Mouse (Mus musculus): Measurements from ENCODE around the gene Vmn1r201. TPM values are rescaled to one million over a fixed set of nuclear protein-coding genes. Genes with fewer than 3 reads are reported as not detected.

Vmn1r201 gene
- polyA plus RNA-seq (2015; fragmentation: Nextera tagmentation; extraction: Ambion mirVana): not detected in 2 replicates

DNA sequence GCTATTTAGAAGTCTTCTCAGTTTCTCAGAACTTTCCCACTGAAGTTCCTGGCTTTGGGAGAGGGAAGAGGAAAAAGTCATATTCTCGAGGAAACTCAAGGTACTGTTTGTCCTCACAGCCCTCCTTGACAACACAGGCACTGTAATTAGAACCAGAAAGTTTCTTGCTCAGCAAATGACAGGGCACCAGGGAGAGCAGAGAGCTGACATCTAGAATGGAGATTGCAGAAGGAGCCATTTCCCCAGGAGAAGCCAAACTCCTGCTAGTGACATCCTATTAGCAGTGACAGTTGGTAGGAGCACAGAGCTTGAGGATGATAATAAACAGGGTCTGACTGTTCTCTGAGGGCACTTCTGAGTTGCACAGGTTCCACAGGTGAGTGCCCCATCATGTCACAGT, at the start of gene Vmn1r201:
Vmn1r201 (plus strand) TSS at position 301 of the 400 bp plus-strand sequence.
- no peak for ATAC-seq (ENCODE audit: low FRiP score, low read depth)
- no peak within 1 kb of the TSS for H3K4me2 ChIP-seq
- no peaks in the 10 kb centered on the region for H3K27me3 ChIP-seq
- 76% methylated on average over 1 of the region's 1 CpGs for WGBS
- H3K4me3 ChIP-seq: no peak within 1 kb of the TSS
- H3K36me3 ChIP-seq: no peaks in the 10 kb centered on the region
- no peaks in the 10 kb centered on the region for H3K4me1 ChIP-seq (replicated peaks)
- no peak within 1 kb of the TSS for H3K9ac ChIP-seq
- no peaks in the 10 kb centered on the region for H3K9me3 ChIP-seq
- H3K27ac ChIP-seq (replicated peaks): no peak within 1 kb of the TSS

GRCm38 (mm10) chr13:22455145-22455544, 16.6 kb upstream of the Vmn1r201 start:
- Histone ChIP-seq H3K4me3 (no peak overlapping the region), H3K9ac (no peak overlapping the region), H3K9me3 (no peaks in the 10 kb centered on the region), H3K4me1 (replicated peaks) (no peaks in the 10 kb centered on the region), H3K36me3 (no peaks in the 10 kb centered on the region), H3K27ac (replicated peaks) (no peak overlapping the region), H3K4me2 (no peak overlapping the region), H3K27me3 (no peaks in the 10 kb centered on the region)
- ATAC-seq (ENCODE audit: low FRiP score, low read depth): no peak

DNA sequence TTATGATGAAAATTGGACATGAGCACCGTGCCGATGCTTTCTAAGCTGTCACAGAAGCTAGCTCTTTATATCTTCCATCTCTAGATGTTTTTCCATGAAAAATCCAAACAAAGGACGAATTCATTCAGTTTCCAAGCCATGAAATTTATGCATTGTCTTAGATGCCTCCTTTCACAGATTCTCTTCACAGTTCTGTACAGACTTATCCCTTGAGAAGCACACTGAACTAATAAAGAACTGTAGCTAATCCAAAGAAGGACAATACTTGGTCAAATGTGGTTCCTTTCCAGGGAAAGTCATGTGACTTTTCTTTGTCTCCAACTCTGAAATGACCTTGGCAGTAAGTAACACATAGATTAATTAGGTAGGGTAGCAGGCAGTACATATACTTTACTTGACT, 30.7 kb downstream of the Vmn1r201 start:
- ATAC-seq (ENCODE audit: low FRiP score, low read depth): no peak
- Histone ChIP-seq H3K4me1 (replicated peaks) (no peaks in the 10 kb centered on the region), H3K27me3 (no peaks in the 10 kb centered on the region), H3K36me3 (no peaks in the 10 kb centered on the region), H3K9ac (no peak overlapping the region), H3K9me3 (no peaks in the 10 kb centered on the region), H3K4me3 (no peak overlapping the region), H3K4me2 (no peak overlapping the region), H3K27ac (replicated peaks) (no peak overlapping the region)
- WGBS: 44% methylated on average over 3 of the region's 3 CpGs

- no peak for ATAC-seq (ENCODE audit: low FRiP score, low read depth)
- Histone ChIP-seq H3K27ac (replicated peaks) (no peak within 1 kb of the TSS), H3K4me2 (no peak within 1 kb of the TSS), H3K27me3 (no peaks in the 10 kb centered on the region), H3K9me3 (no peaks in the 10 kb centered on the region), H3K36me3 (no peaks in the 10 kb centered on the region), H3K4me3 (no peak within 1 kb of the TSS), H3K4me1 (replicated peaks) (no peaks in the 10 kb centered on the region), H3K9ac (no peak within 1 kb of the TSS)
Observed at GRCm38 (mm10) chr13:22505281-22505680, 33.6 kb downstream of the Vmn1r201 start, which contains the start of gene Vmn1r202. Gene Vmn1r202 (minus strand): TSS chr13:22505381.

DNA sequence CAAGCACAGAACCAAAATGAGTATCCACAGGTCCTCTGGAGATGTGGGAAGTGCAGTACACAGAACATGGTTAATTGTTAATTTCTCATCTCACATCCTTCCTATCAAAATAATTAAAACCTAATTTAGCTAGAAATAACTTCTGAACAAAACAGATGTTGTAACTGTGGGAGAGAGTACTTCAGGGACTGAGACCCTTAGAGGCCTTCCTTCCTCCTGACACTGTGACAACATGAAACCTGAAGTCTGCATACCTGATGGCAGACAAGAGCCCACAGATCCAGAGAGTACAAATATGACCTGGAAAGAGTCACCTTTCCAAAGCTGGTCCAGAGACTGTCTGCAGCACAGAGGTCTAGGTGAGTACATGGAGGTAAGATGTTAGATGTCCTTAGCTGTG, 46.1 kb downstream of the Vmn1r201 start, which contains the start of gene Vmn1r203:
Vmn1r203 (plus strand) TSS at position 301 of the 400 bp plus-strand sequence.
- H3K4me1 ChIP-seq (replicated peaks): no peaks in the 10 kb centered on the region
- no peaks in the 10 kb centered on the region for H3K27me3 ChIP-seq
- H3K36me3 ChIP-seq: no peaks in the 10 kb centered on the region
- H3K9me3 ChIP-seq: no peaks in the 10 kb centered on the region
- no peak for ATAC-seq (ENCODE audit: low FRiP score, low read depth)
- no peak within 1 kb of the TSS for H3K27ac ChIP-seq (replicated peaks)
- H3K9ac ChIP-seq: no peak within 1 kb of the TSS
- H3K4me2 ChIP-seq: no peak within 1 kb of the TSS
- H3K4me3 ChIP-seq: no peak within 1 kb of the TSS

Other genes with a start within 250 kb of the Vmn1r201 start
- gene Vmn1r193, start 248.8 kb upstream of the Vmn1r201 start, polyA plus RNA-seq (2015; fragmentation: Nextera tagmentation; extraction: Ambion mirVana): not detected in 2 replicates
- gene Vmn1r194, start 227.7 kb upstream of the Vmn1r201 start, polyA plus RNA-seq (2015; fragmentation: Nextera tagmentation; extraction: Ambion mirVana): not detected in 2 replicates
- gene Vmn1r195, start 201.4 kb upstream of the Vmn1r201 start, polyA plus RNA-seq (2015; fragmentation: Nextera tagmentation; extraction: Ambion mirVana): not detected in 2 replicates
- not detected in 2 replicates for gene Vmn1r196, start 182.0 kb upstream of the Vmn1r201 start, polyA plus RNA-seq (2015; fragmentation: Nextera tagmentation; extraction: Ambion mirVana)
- not detected in 2 replicates for gene Vmn1r197, start 147.3 kb upstream of the Vmn1r201 start, polyA plus RNA-seq (2015; fragmentation: Nextera tagmentation; extraction: Ambion mirVana)
- gene Vmn1r198, start 121.6 kb upstream of the Vmn1r201 start, polyA plus RNA-seq (2015; fragmentation: Nextera tagmentation; extraction: Ambion mirVana): not detected in 2 replicates
- not detected in 2 replicates for gene Vmn1r199, start 92.1 kb upstream of the Vmn1r201 start, polyA plus RNA-seq (2015; fragmentation: Nextera tagmentation; extraction: Ambion mirVana)
- gene Vmn1r200, start 81.5 kb upstream of the Vmn1r201 start, polyA plus RNA-seq (2015; fragmentation: Nextera tagmentation; extraction: Ambion mirVana): 0.05 TPM in 1 of 2 replicates, not detected in the other
- gene Vmn1r202, start 33.5 kb downstream of the Vmn1r201 start, polyA plus RNA-seq (2015; fragmentation: Nextera tagmentation; extraction: Ambion mirVana): not detected in 2 replicates
- gene Vmn1r203, start 46.2 kb downstream of the Vmn1r201 start, polyA plus RNA-seq (2015; fragmentation: Nextera tagmentation; extraction: Ambion mirVana): not detected in 2 replicates
- gene Vmn1r204, start 81.3 kb downstream of the Vmn1r201 start, polyA plus RNA-seq (2015; fragmentation: Nextera tagmentation; extraction: Ambion mirVana): not detected in 2 replicates
- gene Vmn1r205, start 121.1 kb downstream of the Vmn1r201 start, polyA plus RNA-seq (2015; fragmentation: Nextera tagmentation; extraction: Ambion mirVana): not detected in 2 replicates
- gene Vmn1r206, start 152.3 kb downstream of the Vmn1r201 start, polyA plus RNA-seq (2015; fragmentation: Nextera tagmentation; extraction: Ambion mirVana): not detected in 2 replicates

Data from hindbrain, embryonic 15.5 days (tissue).